Mouse (Mus musculus) E14TG2a.4 (cell line): ENCODE measurements around the gene Fry.

Source experiments
- CTCF ChIP-seq: conservative IDR thresholded peaks from 2 replicates; pipeline ENCODE4 v1.5.1; 2014; ENCODE audit warnings: low read length
- NANOG ChIP-seq: IDR thresholded peaks from 2 replicates; pipeline ENCODE4 v1.6.1; 2014; ENCODE audit warnings: borderline replicate concordance, low read length, mixed read lengths
- POU5F1 ChIP-seq: IDR thresholded peaks from 2 replicates; pipeline ENCODE4 v1.6.1; 2014; ENCODE audit warnings: low read length, borderline replicate concordance

DNA sequence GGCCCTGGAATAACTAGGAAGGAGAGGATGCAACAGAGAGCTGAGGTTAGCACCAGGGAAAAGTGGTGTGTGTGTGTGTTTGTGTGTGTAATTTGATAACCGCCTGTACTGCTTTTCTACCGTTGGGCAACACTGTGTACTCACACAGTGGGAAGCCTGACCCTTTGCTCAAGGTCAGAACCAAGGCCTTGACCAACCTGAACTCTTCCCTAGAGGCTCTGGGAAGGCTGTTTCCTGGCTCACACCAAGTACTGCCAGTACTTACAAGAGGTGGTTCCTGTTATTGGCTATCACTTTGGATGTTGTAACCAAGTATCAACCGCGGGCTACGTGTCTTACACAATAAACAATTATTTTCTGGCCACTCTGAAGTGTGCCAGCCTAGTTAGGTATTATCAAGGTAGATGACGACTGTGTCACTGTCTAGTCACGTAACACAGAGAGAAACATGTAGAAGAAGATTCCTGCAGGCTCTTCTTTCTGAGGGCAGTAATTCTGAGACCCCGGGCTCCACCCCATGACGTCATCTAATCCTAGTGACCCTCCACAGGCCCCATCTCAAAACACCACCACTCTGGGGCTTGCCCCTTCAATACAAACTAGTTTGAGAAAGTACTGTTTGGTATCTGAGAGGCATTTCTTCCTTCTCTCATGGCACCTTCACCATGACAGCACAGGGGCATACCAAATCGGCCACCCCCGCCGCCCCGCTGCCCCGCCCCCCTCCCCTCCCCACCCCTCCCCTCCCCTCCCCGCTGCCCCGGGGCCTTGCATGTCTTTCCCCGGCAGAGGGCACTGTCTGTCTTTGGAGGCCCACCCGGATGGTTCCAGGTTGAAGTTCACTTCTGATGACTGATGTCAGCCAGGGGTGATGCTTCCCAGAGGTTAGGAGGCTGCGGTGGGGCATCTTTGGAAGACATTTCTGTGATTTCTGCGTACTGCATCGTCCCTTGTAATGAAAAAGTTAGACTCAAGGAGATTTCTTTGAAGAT, 114.0 kb downstream of the Fry start:
- no peak for TF ChIP-seq CTCF
- no peak for TF ChIP-seq NANOG
- no peak for TF ChIP-seq POU5F1
